Mouse (Mus musculus) megakaryocyte progenitor cell, adult 5-6 weeks (primary cell): ENCODE measurements around the gene Phldb2. TPM values are rescaled to one million over a fixed set of nuclear protein-coding genes. Genes with fewer than 3 reads are reported as not detected.
A peak's percentile ranks its signal among the peaks of the same experiment; 100 is the strongest.

Experiments
- ATAC-seq: replicated peaks from 2 replicates; pipeline ENCODE4 v1.8.0; 2016; ENCODE audit warnings: mild to moderate bottlenecking, moderate TSS enrichment, inconsistent platforms; ENCODE audit not compliant: poor library complexity
- total RNA-seq, 2 experiments: library from RNA; stranded (forward) in 1 of 2; stranded (reverse) in 1 of 2; fragments of 157-497, 149-512 nt in 1 of 2; fragments of 200-1000 nt in 1 of 2; gene quantifications; 2 replicates each; pipeline versions ENCODE4 v1.2.3 to v1.2.4; 2015 to 2017

The Phldb2 gene
- total RNA-seq, 2 experiments from 2014 or later: 1.7 to 1.8 TPM

- ATAC-seq: peak; percentile 76
These were observed 897 bp downstream of the Phldb2 start for GRCm38 (mm10) chr16:45952501-45952900.

- ATAC-seq: no peak
These were observed 1.4 kb downstream of the Phldb2 start for GRCm38 (mm10) chr16:45952035-45952434.

- no peak for ATAC-seq
These were observed 7.1 kb downstream of the Phldb2 start for GRCm38 (mm10) chr16:45946335-45946734.

- no peak for ATAC-seq
These were observed 7.7 kb downstream of the Phldb2 start for GRCm38 (mm10) chr16:45945649-45946048.

- no peak for ATAC-seq
These were observed 8.2 kb downstream of the Phldb2 start for GRCm38 (mm10) chr16:45945174-45945631.

GRCm38 (mm10) chr16:45942169-45942891 is 11.1 kb downstream of the Phldb2 start:
- peak; percentile 87 for ATAC-seq

- ATAC-seq: no peak
These were observed 12.7 kb downstream of the Phldb2 start for GRCm38 (mm10) chr16:45940701-45941100.

GRCm38 (mm10) chr16:45939436-45939835 is 14.0 kb downstream of the Phldb2 start:
- ATAC-seq: no peak

GRCm38 (mm10) chr16:45937381-45937780 is 16.0 kb downstream of the Phldb2 start:
- no peak for ATAC-seq

- ATAC-seq: no peak
These were observed 16.9 kb downstream of the Phldb2 start for GRCm38 (mm10) chr16:45936521-45936920.

GRCm38 (mm10) chr16:45935956-45936483 is 17.4 kb downstream of the Phldb2 start:
- no peak for ATAC-seq

- no peak for ATAC-seq
These were observed 18.5 kb downstream of the Phldb2 start for GRCm38 (mm10) chr16:45934721-45935407.

GRCm38 (mm10) chr16:45930308-45930707 is 23.1 kb downstream of the Phldb2 start:
- ATAC-seq: no peak

- 0 out of 2 replicates have a peak, but pooled peaks have one; percentile 11 for ATAC-seq
These were observed 25.3 kb downstream of the Phldb2 start for GRCm38 (mm10) chr16:45928090-45928489.

- ATAC-seq: no peak
These were observed 25.8 kb downstream of the Phldb2 start for GRCm38 (mm10) chr16:45927601-45928000.

- no peak for ATAC-seq
These were observed 26.5 kb downstream of the Phldb2 start for GRCm38 (mm10) chr16:45926875-45927274.

GRCm38 (mm10) chr16:45923731-45924424 is 29.5 kb downstream of the Phldb2 start:
- ATAC-seq: no peak

- no peak for ATAC-seq
These were observed 30.7 kb downstream of the Phldb2 start for GRCm38 (mm10) chr16:45922546-45923229.

GRCm38 (mm10) chr16:45919572-45919971 is 33.8 kb downstream of the Phldb2 start:
- no peak for ATAC-seq

- no peak for ATAC-seq
These were observed 49.8 kb downstream of the Phldb2 start for GRCm38 (mm10) chr16:45903595-45903994.

GRCm38 (mm10) chr16:45898459-45898858 is 54.9 kb downstream of the Phldb2 start:
- no peak for ATAC-seq
